Mouse (Mus musculus): ENCODE data around the gene Kcnh4. TPM values are rescaled to one million over a fixed set of nuclear protein-coding genes. Genes with fewer than 3 reads are reported as not detected.
A peak's percentile ranks its signal among the peaks of the same experiment; 100 is the strongest.

The Kcnh4 gene
- polyA plus RNA-seq, 1 experiment from 2014 or later = 0.50 TPM

DNA sequence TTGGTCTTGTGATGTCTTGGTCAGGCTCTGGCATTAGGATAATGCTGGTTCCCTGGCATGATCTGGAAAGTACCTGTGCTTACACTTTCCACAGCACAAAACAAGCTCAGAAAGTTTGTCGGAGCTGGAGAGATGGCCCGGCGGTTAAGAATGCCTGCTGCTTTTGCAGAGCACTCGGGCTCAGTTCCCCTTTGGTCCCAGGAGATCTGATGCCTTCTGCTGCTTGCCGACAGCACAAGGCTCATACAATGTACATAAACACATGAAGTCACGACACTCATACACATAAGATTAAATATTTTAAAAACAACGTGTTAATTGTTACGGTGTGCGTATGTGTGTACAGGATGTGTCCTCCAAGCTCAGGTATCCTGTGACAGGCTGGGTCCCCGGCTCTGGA, 16.2 kb upstream of the Kcnh4 start:
- H3K4me2 ChIP-seq (ENCODE audit: low read depth, low read length) = no peak overlapping the region
- no peak for DNase-seq (ENCODE audit: low spot score)
- H3K27me3 ChIP-seq (ENCODE audit: control insufficient read depth, insufficient read depth, low read length) = no peaks in the 10 kb centered on the region
- no peaks in the 10 kb centered on the region for H3K9me3 ChIP-seq (replicated peaks; ENCODE audit: control insufficient read depth, low read length)
- no peak for ATAC-seq (replicated peaks; ENCODE audit: insufficient number of reproducible peaks, low FRiP score, low TSS enrichment, low read depth)
- no peaks in the 10 kb centered on the region for H3K4me1 ChIP-seq (ENCODE audit: control insufficient read depth, insufficient read depth, low read length)
- H3K36me3 ChIP-seq (replicated peaks; ENCODE audit: control insufficient read depth, insufficient read depth, low read depth, low read length) = no peaks in the 10 kb centered on the region
- no peak overlapping the region for H3K9ac ChIP-seq (replicated peaks; ENCODE audit: low read length)
- 79% methylated on average over 10 of the region's 10 CpGs for WGBS
- H3K27ac ChIP-seq (replicated peaks; ENCODE audit: low read depth, low read length) = no peak overlapping the region
- H3K4me3 ChIP-seq (ENCODE audit: low read depth, low read length) = no peak overlapping the region

DNA sequence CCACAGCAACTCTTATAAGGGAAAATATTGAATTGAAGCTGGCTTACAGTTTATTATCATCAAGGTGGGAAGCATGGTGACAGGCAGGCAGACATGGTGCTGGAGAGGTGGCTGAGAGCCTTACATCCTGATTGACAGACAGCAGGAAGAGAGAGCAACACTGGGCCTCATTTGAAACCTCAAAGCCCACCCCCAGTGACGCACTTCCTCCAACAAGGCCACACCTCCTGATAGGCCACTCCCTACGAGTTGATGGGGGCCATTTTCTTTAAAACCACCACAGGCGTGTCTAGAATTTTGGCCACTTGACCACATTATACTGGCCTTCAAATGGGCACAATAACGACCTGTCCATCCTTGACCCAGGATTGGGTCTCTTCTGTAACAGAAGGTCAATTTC, 14.5 kb upstream of the Kcnh4 start:
- H3K4me1 ChIP-seq (ENCODE audit: control insufficient read depth, insufficient read depth, low read length) = no peaks in the 10 kb centered on the region
- no peaks in the 10 kb centered on the region for H3K36me3 ChIP-seq (replicated peaks; ENCODE audit: control insufficient read depth, insufficient read depth, low read depth, low read length)
- H3K4me3 ChIP-seq (ENCODE audit: low read depth, low read length) = no peak overlapping the region
- no peak overlapping the region for H3K9ac ChIP-seq (replicated peaks; ENCODE audit: low read length)
- ATAC-seq (replicated peaks; ENCODE audit: insufficient number of reproducible peaks, low FRiP score, low TSS enrichment, low read depth) = no peak
- H3K9me3 ChIP-seq (replicated peaks; ENCODE audit: control insufficient read depth, low read length) = no peaks in the 10 kb centered on the region
- no peak for DNase-seq (ENCODE audit: low spot score)
- H3K27me3 ChIP-seq (ENCODE audit: control insufficient read depth, insufficient read depth, low read length) = no peaks in the 10 kb centered on the region
- H3K4me2 ChIP-seq (ENCODE audit: low read depth, low read length) = no peak overlapping the region
- 85% methylated on average over 4 of the region's 4 CpGs for WGBS
- no peak overlapping the region for H3K27ac ChIP-seq (replicated peaks; ENCODE audit: low read depth, low read length)

DNA sequence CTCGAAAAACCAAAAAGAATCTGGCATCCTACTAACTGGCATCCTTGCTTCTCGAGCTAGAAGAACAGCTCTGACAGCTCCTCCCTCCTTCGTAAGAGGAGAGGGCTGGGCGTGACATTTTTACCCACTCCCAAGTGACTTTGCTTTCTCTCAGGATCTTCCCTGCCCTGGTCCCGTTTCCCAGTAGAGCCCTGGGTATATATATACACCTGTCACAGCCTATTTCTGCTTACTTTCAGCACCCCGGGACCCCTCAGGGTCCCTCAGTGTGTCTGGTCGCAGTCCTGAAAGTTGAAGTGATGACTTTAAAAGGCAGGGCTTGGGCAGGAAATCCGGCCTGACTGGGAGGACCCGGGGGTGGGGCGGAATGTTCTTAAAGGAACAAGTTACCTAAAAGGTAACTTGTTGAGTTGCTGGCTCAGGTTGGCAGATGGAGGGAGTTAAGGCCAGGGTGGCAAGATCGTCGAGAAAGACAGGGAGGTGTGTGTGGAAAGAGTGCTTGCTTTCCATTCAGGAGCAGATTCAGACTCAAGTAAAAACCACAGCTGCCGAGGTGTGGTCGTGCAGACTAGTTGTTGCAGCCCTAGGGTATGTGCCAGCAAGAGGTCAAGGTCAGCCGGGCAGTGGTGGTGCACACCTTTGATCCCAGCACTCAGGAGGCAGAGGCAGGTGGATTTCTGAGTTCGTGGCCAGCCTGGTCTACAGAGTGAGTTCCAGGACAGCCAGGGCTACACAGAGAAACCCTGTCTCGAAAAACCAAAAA, 11.1 kb upstream of the Kcnh4 start, which contains the start of gene Ghdc:
TSS of gene Ghdc (minus strand) at position 312 of the 763 bp plus-strand sequence.
- Histone ChIP-seq H3K4me1 (ENCODE audit: control insufficient read depth, insufficient read depth, low read length) (no peaks in the 10 kb centered on the region), H3K4me2 (ENCODE audit: low read depth, low read length) (peak within 1 kb of the TSS; percentile 38), H3K36me3 (replicated peaks; ENCODE audit: control insufficient read depth, insufficient read depth, low read depth, low read length) (no peaks in the 10 kb centered on the region), H3K27me3 (ENCODE audit: control insufficient read depth, insufficient read depth, low read length) (no peaks in the 10 kb centered on the region), H3K9ac (replicated peaks; ENCODE audit: low read length) (peak within 1 kb of the TSS; percentile 26), H3K4me3 (ENCODE audit: low read depth, low read length) (peak within 1 kb of the TSS; percentile 38), H3K27ac (replicated peaks; ENCODE audit: low read depth, low read length) (no peak within 1 kb of the TSS), H3K9me3 (replicated peaks; ENCODE audit: control insufficient read depth, low read length) (no peaks in the 10 kb centered on the region)
- WGBS = 20% methylated on average over 17 of the region's 17 CpGs
- peak; percentile 81 for DNase-seq (ENCODE audit: low spot score)
- 0 out of 2 replicates have a peak, but pooled peaks have one; percentile 29 for ATAC-seq (replicated peaks; ENCODE audit: insufficient number of reproducible peaks, low FRiP score, low TSS enrichment, low read depth)

DNA sequence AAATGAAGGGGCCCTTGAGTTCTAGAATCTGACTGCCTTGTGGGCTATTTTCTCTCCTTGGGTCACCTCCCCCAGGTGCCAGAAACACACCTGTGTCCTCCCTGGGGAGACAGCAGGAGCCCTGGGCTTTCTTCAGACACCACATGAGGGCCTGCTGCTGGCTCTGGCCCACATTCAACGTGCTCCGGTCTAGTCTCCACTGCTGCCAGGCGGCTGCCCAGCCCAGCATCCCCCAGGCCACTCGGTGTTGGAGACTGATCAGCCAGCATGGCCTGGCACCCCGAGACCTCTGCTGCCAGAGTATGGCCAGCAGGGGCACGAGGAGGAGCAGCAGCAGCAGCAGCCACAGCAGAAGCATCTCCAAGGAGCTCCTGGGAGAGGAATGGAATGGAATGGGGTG, 10.2 kb upstream of the Kcnh4 start:
- Histone ChIP-seq H3K27ac (replicated peaks; ENCODE audit: low read depth, low read length) (no peak overlapping the region), H3K9me3 (replicated peaks; ENCODE audit: control insufficient read depth, low read length) (no peaks in the 10 kb centered on the region), H3K4me3 (ENCODE audit: low read depth, low read length) (peak overlapping the region; percentile 38; the same call in 1 of the 2 replicates), H3K9ac (replicated peaks; ENCODE audit: low read length) (peak overlapping the region; percentile 25; the same call in 1 of the 2 replicates), H3K36me3 (replicated peaks; ENCODE audit: control insufficient read depth, insufficient read depth, low read depth, low read length) (no peaks in the 10 kb centered on the region), H3K4me1 (ENCODE audit: control insufficient read depth, insufficient read depth, low read length) (no peaks in the 10 kb centered on the region), H3K27me3 (ENCODE audit: control insufficient read depth, insufficient read depth, low read length) (no peaks in the 10 kb centered on the region), H3K4me2 (ENCODE audit: low read depth, low read length) (peak overlapping the region; percentile 38; the same call in 1 of the 2 replicates)
- WGBS = 52% methylated on average over 6 of the region's 6 CpGs
- ATAC-seq (replicated peaks; ENCODE audit: insufficient number of reproducible peaks, low FRiP score, low TSS enrichment, low read depth) = no peak
- DNase-seq (ENCODE audit: low spot score) = no peak

DNA sequence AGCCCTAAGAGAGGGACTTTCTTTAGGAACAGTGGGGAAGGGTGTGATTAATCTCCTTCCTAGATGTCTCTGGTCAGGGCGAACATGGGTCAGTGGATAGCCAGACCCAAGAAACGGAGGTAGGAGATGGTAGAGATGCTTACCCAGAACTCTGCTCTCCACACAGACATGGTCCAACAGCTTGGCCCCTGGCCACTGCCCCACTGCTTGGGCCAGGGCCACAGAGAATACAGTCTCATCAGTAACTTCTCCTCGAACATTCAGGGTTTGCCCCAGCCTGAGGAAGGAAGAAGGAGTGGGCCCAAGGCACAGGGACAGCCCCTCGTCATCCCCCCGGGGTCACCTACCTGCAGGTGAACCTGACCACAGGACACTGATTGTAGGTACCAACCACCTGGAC, 8.1 kb upstream of the Kcnh4 start:
- H3K27me3 ChIP-seq (ENCODE audit: control insufficient read depth, insufficient read depth, low read length) = no peaks in the 10 kb centered on the region
- no peaks in the 10 kb centered on the region for H3K4me1 ChIP-seq (ENCODE audit: control insufficient read depth, insufficient read depth, low read length)
- H3K9me3 ChIP-seq (replicated peaks; ENCODE audit: control insufficient read depth, low read length) = no peaks in the 10 kb centered on the region
- no peak overlapping the region for H3K4me2 ChIP-seq (ENCODE audit: low read depth, low read length)
- H3K27ac ChIP-seq (replicated peaks; ENCODE audit: low read depth, low read length) = no peak overlapping the region
- DNase-seq (ENCODE audit: low spot score) (no peak), ATAC-seq (replicated peaks; ENCODE audit: insufficient number of reproducible peaks, low FRiP score, low TSS enrichment, low read depth) (no peak)
- H3K9ac ChIP-seq (replicated peaks; ENCODE audit: low read length) = no peak overlapping the region
- H3K36me3 ChIP-seq (replicated peaks; ENCODE audit: control insufficient read depth, insufficient read depth, low read depth, low read length) = no peaks in the 10 kb centered on the region
- H3K4me3 ChIP-seq (ENCODE audit: low read depth, low read length) = no peak overlapping the region
- WGBS = 75% methylated on average over 5 of the region's 5 CpGs

DNA sequence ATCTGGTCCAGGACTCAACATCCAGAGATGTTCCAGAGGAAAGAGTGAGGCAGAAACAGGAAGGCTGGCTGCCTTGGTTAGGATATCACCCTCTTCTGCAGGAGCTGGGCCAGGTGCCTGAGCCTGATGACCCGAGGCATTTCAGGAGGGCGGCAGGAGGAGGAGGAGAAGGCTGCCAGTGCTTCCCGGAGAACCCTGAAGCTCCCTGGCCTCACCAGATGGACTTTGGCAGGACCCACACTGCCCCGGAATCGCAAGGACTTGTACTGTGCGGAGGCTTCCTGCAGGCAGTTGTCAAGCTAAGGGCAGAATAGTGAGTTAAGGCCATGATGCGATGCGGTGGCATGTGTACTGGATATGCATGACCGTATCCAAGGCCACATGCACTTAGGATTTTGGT, 7.0 kb upstream of the Kcnh4 start:
- WGBS = 78% methylated on average over 9 of the region's 9 CpGs
- Histone ChIP-seq H3K4me1 (ENCODE audit: control insufficient read depth, insufficient read depth, low read length) (no peaks in the 10 kb centered on the region; the same call in 1 of the 2 replicates), H3K4me3 (ENCODE audit: low read depth, low read length) (no peak overlapping the region), H3K9me3 (replicated peaks; ENCODE audit: control insufficient read depth, low read length) (no peaks in the 10 kb centered on the region), H3K36me3 (replicated peaks; ENCODE audit: control insufficient read depth, insufficient read depth, low read depth, low read length) (no peaks in the 10 kb centered on the region), H3K9ac (replicated peaks; ENCODE audit: low read length) (no peak overlapping the region), H3K27me3 (ENCODE audit: control insufficient read depth, insufficient read depth, low read length) (peaks cover 7% of the 10 kb centered on the region), H3K27ac (replicated peaks; ENCODE audit: low read depth, low read length) (no peak overlapping the region), H3K4me2 (ENCODE audit: low read depth, low read length) (no peak overlapping the region)
- ATAC-seq (replicated peaks; ENCODE audit: insufficient number of reproducible peaks, low FRiP score, low TSS enrichment, low read depth) (no peak), DNase-seq (ENCODE audit: low spot score) (no peak)

DNA sequence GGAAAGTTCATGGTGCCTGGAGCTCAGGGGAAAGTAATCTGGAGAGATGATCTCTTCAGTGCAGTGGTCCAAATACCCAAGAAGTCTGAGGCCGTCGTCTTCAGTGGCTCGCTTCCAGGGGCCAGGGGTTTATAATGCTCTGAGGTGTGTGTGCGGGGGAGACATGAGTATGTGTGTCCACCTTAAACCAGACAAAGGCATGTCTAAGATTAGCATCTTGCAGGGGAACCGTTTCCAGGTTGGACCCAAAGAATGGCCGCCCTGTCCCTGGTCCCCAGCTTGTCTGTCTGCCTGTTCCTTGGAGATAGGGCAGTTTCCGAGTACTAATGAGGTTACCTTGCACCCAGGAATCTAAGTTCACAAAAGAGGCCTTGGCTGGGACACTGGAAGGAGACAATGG, 3.1 kb upstream of the Kcnh4 start, which contains the start of gene Hcrt:
TSS of gene Hcrt (minus strand) at position 101 of the 400 bp plus-strand sequence.
- H3K27me3 ChIP-seq (ENCODE audit: control insufficient read depth, insufficient read depth, low read length) = peaks cover 28% of the 10 kb centered on the region

DNA sequence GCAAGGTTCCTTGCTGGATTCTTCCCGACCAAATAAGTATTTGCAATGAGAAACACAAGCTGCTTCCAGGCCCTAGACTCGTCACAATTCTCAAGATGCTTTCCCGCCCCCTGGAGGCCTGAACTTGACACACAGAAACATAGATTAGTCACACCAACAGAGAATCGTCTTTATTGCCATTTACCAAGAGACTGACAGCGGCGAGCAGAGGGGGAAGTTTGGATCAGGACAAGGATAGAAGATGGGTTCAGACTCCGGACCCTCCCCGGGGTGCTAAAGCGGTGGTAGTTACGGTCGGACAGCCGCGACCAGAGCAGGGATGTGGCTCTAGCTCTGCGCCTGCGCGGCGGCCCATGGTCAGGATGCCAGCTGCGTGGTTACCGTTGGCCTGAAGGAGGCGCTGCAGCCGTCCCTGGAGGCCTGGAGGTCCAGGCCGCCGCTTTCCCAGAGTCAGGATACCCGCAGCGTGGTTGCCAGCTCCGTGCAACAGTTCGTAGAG, 1.9 kb upstream of the Kcnh4 start:
- WGBS = under 1% methylated on average over 27 of the region's 27 CpGs
- peaks cover 9% of the 10 kb centered on the region for H3K4me1 ChIP-seq (ENCODE audit: control insufficient read depth, insufficient read depth, low read length)
- H3K27me3 ChIP-seq (ENCODE audit: control insufficient read depth, insufficient read depth, low read length) = peaks cover 28% of the 10 kb centered on the region
- no peaks in the 10 kb centered on the region for H3K36me3 ChIP-seq (replicated peaks; ENCODE audit: control insufficient read depth, insufficient read depth, low read depth, low read length)
- 0 out of 2 replicates have a peak, but pooled peaks have one; percentile 50 for ATAC-seq (replicated peaks; ENCODE audit: insufficient number of reproducible peaks, low FRiP score, low TSS enrichment, low read depth)
- H3K4me3 ChIP-seq (ENCODE audit: low read depth, low read length) = peak overlapping the region; percentile 33
- no peak overlapping the region for H3K27ac ChIP-seq (replicated peaks; ENCODE audit: low read depth, low read length)
- H3K4me2 ChIP-seq (ENCODE audit: low read depth, low read length) = peak overlapping the region; percentile 80
- peak overlapping the region; percentile 47 for H3K9ac ChIP-seq (replicated peaks; ENCODE audit: low read length)
- H3K9me3 ChIP-seq (replicated peaks; ENCODE audit: control insufficient read depth, low read length) = no peaks in the 10 kb centered on the region
- DNase-seq (ENCODE audit: low spot score) = peak; percentile 87

More for the DNA sequence above, 3.1 kb upstream of the Kcnh4 start, which contains the start of gene Hcrt:
- H3K4me3 ChIP-seq (ENCODE audit: low read depth, low read length) = peak within 1 kb of the TSS; percentile 33
- peak within 1 kb of the TSS; percentile 47 for H3K9ac ChIP-seq (replicated peaks; ENCODE audit: low read length)
- H3K4me2 ChIP-seq (ENCODE audit: low read depth, low read length) = peak within 1 kb of the TSS; percentile 80
- 83% methylated on average over 7 of the region's 7 CpGs for WGBS
- no peak for DNase-seq (ENCODE audit: low spot score)
- peaks cover 9% of the 10 kb centered on the region for H3K4me1 ChIP-seq (ENCODE audit: control insufficient read depth, insufficient read depth, low read length)
- no peak within 1 kb of the TSS for H3K27ac ChIP-seq (replicated peaks; ENCODE audit: low read depth, low read length)
- H3K9me3 ChIP-seq (replicated peaks; ENCODE audit: control insufficient read depth, low read length) = no peaks in the 10 kb centered on the region
- H3K36me3 ChIP-seq (replicated peaks; ENCODE audit: control insufficient read depth, insufficient read depth, low read depth, low read length) = no peaks in the 10 kb centered on the region
- ATAC-seq (replicated peaks; ENCODE audit: insufficient number of reproducible peaks, low FRiP score, low TSS enrichment, low read depth) = no peak

Measured in embryonic facial prominence, embryonic 11.5 days (tissue).